Mouse (Mus musculus): Measurements from ENCODE around the gene Rpl37. TPM values are rescaled to one million over a fixed set of nuclear protein-coding genes. Genes with fewer than 3 reads are reported as not detected.

Gene Rpl37
- total and polyA plus RNA-seq, 2 experiments from 2014 or later = 148 to 414 TPM

GRCm38 (mm10) chr15:5133301-5133700 lies 16.9 kb downstream of the Rpl37 start:
- no peaks in the 10 kb centered on the region; the same call in 1 of the 2 replicates for H3K4me1 ChIP-seq (ENCODE audit: insufficient read depth, low read length)
- DNase-seq (ENCODE audit: low spot score) (no peak), ATAC-seq (no peak)
- H3K9me3 ChIP-seq (ENCODE audit: low read length) = no peaks in the 10 kb centered on the region
- H3K4me3 ChIP-seq (ENCODE audit: low read length) = no peak overlapping the region
- no peaks in the 10 kb centered on the region for H3K27me3 ChIP-seq (ENCODE audit: insufficient read depth, low read length)
- no peak for TF ChIP-seq CTCF (IDR thresholded peaks at IDR 0.05; ENCODE audit: low read depth)
- H3K36me3 ChIP-seq (ENCODE audit: insufficient read depth, low read length) = no peaks in the 10 kb centered on the region
- H3K9ac ChIP-seq (replicated peaks; ENCODE audit: low read length) = no peak overlapping the region
- H3K4me2 ChIP-seq (ENCODE audit: low read depth, low read length) = no peak overlapping the region
- H3K27ac ChIP-seq = no peak overlapping the region
- 60% methylated on average over 3 of the region's 3 CpGs for WGBS

GRCm38 (mm10) chr15:5134179-5134578 lies 17.7 kb downstream of the Rpl37 start:
- H3K4me3 ChIP-seq (ENCODE audit: low read length) = no peak overlapping the region
- H3K36me3 ChIP-seq (ENCODE audit: insufficient read depth, low read length) = no peaks in the 10 kb centered on the region
- no peak overlapping the region for H3K9ac ChIP-seq (replicated peaks; ENCODE audit: low read length)
- 66% methylated on average over 3 of the region's 3 CpGs for WGBS
- H3K27ac ChIP-seq = no peak overlapping the region
- H3K4me2 ChIP-seq (ENCODE audit: low read depth, low read length) = no peak overlapping the region
- TF ChIP-seq CTCF (IDR thresholded peaks at IDR 0.05; ENCODE audit: low read depth) = no peak
- DNase-seq (ENCODE audit: low spot score) (no peak), ATAC-seq (no peak)
- no peaks in the 10 kb centered on the region for H3K27me3 ChIP-seq (ENCODE audit: insufficient read depth, low read length)
- H3K9me3 ChIP-seq (ENCODE audit: low read length) = no peaks in the 10 kb centered on the region
- H3K4me1 ChIP-seq (ENCODE audit: insufficient read depth, low read length) = no peaks in the 10 kb centered on the region; the same call in 1 of the 2 replicates

GRCm38 (mm10) chr15:5134945-5135483 lies 18.6 kb downstream of the Rpl37 start:
- Histone ChIP-seq H3K4me2 (ENCODE audit: low read depth, low read length) (no peak overlapping the region), H3K27ac (no peak overlapping the region), H3K27me3 (ENCODE audit: insufficient read depth, low read length) (no peaks in the 10 kb centered on the region), H3K4me3 (ENCODE audit: low read length) (no peak overlapping the region), H3K36me3 (ENCODE audit: insufficient read depth, low read length) (no peaks in the 10 kb centered on the region), H3K4me1 (ENCODE audit: insufficient read depth, low read length) (no peaks in the 10 kb centered on the region; the same call in 1 of the 2 replicates), H3K9me3 (ENCODE audit: low read length) (no peaks in the 10 kb centered on the region), H3K9ac (replicated peaks; ENCODE audit: low read length) (no peak overlapping the region)
- no peak for TF ChIP-seq CTCF (IDR thresholded peaks at IDR 0.05; ENCODE audit: low read depth)
- ATAC-seq (no peak), DNase-seq (ENCODE audit: low spot score) (no peak)
- WGBS = 80% methylated on average over 8 of the region's 8 CpGs

- H3K27me3 ChIP-seq (ENCODE audit: insufficient read depth, low read length) = no peaks in the 10 kb centered on the region
- 63% methylated on average over 9 of the region's 9 CpGs for WGBS
- no peak for TF ChIP-seq CTCF (IDR thresholded peaks at IDR 0.05; ENCODE audit: low read depth)
- ATAC-seq = peak; percentile 44; the same call in 1 of the 2 replicates
- H3K4me3 ChIP-seq (ENCODE audit: low read length) = no peak overlapping the region
- no peak overlapping the region for H3K4me2 ChIP-seq (ENCODE audit: low read depth, low read length)
- no peak overlapping the region for H3K9ac ChIP-seq (replicated peaks; ENCODE audit: low read length)
- H3K4me1 ChIP-seq (ENCODE audit: insufficient read depth, low read length) = no peaks in the 10 kb centered on the region; the same call in 1 of the 2 replicates
- no peak overlapping the region for H3K27ac ChIP-seq
- DNase-seq (ENCODE audit: low spot score) = peak; percentile 40
- H3K36me3 ChIP-seq (ENCODE audit: insufficient read depth, low read length) = no peaks in the 10 kb centered on the region
- no peaks in the 10 kb centered on the region for H3K9me3 ChIP-seq (ENCODE audit: low read length)
Observed at GRCm38 (mm10) chr15:5138021-5138856, 21.8 kb downstream of the Rpl37 start.

GRCm38 (mm10) chr15:5139366-5139765 lies 22.9 kb downstream of the Rpl37 start:
- TF ChIP-seq CTCF (IDR thresholded peaks at IDR 0.05; ENCODE audit: low read depth) = no peak
- H3K4me2 ChIP-seq (ENCODE audit: low read depth, low read length) = no peak overlapping the region
- 89% methylated on average over 2 of the region's 2 CpGs for WGBS
- no peak for ATAC-seq
- no peak overlapping the region for H3K4me3 ChIP-seq (ENCODE audit: low read length)
- no peak overlapping the region for H3K9ac ChIP-seq (replicated peaks; ENCODE audit: low read length)
- no peaks in the 10 kb centered on the region; the same call in 1 of the 2 replicates for H3K4me1 ChIP-seq (ENCODE audit: insufficient read depth, low read length)
- no peak overlapping the region for H3K27ac ChIP-seq
- H3K9me3 ChIP-seq (ENCODE audit: low read length) = no peaks in the 10 kb centered on the region
- DNase-seq (ENCODE audit: low spot score) = no peak
- H3K36me3 ChIP-seq (ENCODE audit: insufficient read depth, low read length) = no peaks in the 10 kb centered on the region
- H3K27me3 ChIP-seq (ENCODE audit: insufficient read depth, low read length) = no peaks in the 10 kb centered on the region

GRCm38 (mm10) chr15:5139863-5140262 lies 23.4 kb downstream of the Rpl37 start:
- TF ChIP-seq CTCF (IDR thresholded peaks at IDR 0.05; ENCODE audit: low read depth) = no peak
- Histone ChIP-seq H3K27ac (no peak overlapping the region), H3K4me1 (ENCODE audit: insufficient read depth, low read length) (peaks cover 2% of the 10 kb centered on the region; the same call in 1 of the 2 replicates), H3K4me2 (ENCODE audit: low read depth, low read length) (no peak overlapping the region), H3K9me3 (ENCODE audit: low read length) (no peaks in the 10 kb centered on the region), H3K4me3 (ENCODE audit: low read length) (no peak overlapping the region), H3K36me3 (ENCODE audit: insufficient read depth, low read length) (no peaks in the 10 kb centered on the region), H3K27me3 (ENCODE audit: insufficient read depth, low read length) (no peaks in the 10 kb centered on the region), H3K9ac (replicated peaks; ENCODE audit: low read length) (no peak overlapping the region)
- DNase-seq (ENCODE audit: low spot score) = no peak
- 91% methylated on average over 7 of the region's 7 CpGs for WGBS
- ATAC-seq = no peak

GRCm38 (mm10) chr15:5140357-5140756 lies 23.9 kb downstream of the Rpl37 start:
- no peak for DNase-seq (ENCODE audit: low spot score)
- no peak overlapping the region for H3K4me3 ChIP-seq (ENCODE audit: low read length)
- H3K4me2 ChIP-seq (ENCODE audit: low read depth, low read length) = no peak overlapping the region
- peaks cover 7% of the 10 kb centered on the region; the same call in 1 of the 2 replicates for H3K4me1 ChIP-seq (ENCODE audit: insufficient read depth, low read length)
- no peaks in the 10 kb centered on the region for H3K36me3 ChIP-seq (ENCODE audit: insufficient read depth, low read length)
- H3K9me3 ChIP-seq (ENCODE audit: low read length) = no peaks in the 10 kb centered on the region
- no peak for TF ChIP-seq CTCF (IDR thresholded peaks at IDR 0.05; ENCODE audit: low read depth)
- no peak overlapping the region for H3K9ac ChIP-seq (replicated peaks; ENCODE audit: low read length)
- no peaks in the 10 kb centered on the region for H3K27me3 ChIP-seq (ENCODE audit: insufficient read depth, low read length)
- no peak overlapping the region for H3K27ac ChIP-seq
- no peak for ATAC-seq
